Mouse (Mus musculus): Measurements from ENCODE around the gene Wwox. TPM values are rescaled to one million over a fixed set of nuclear protein-coding genes. Genes with fewer than 3 reads are reported as not detected.

The Wwox gene
- total RNA-seq, 4 experiments from 2014 or later, result 14.4 to 17.9 (median 16.4) TPM

GRCm38 (mm10) chr8:115208415-115209192, 769.1 kb downstream of the Wwox start:
- no peak for DNase-seq (ENCODE audit: low spot score in 2 of 2)

- DNase-seq (ENCODE audit: low spot score in 2 of 2), result no peak
Observed at GRCm38 (mm10) chr8:115210014-115210413, 770.6 kb downstream of the Wwox start.

GRCm38 (mm10) chr8:115213126-115213525, 773.7 kb downstream of the Wwox start:
- no peak for DNase-seq (ENCODE audit: low spot score in 2 of 2)

- DNase-seq (ENCODE audit: low spot score in 2 of 2), result no peak
Observed at GRCm38 (mm10) chr8:115214870-115215269, 775.4 kb downstream of the Wwox start.

GRCm38 (mm10) chr8:115216801-115217200, 777.3 kb downstream of the Wwox start:
- no peak for DNase-seq (ENCODE audit: low spot score in 2 of 2)

- DNase-seq (ENCODE audit: low spot score in 2 of 2), result no peak
Observed at GRCm38 (mm10) chr8:115222545-115222944, 783.1 kb downstream of the Wwox start.

- no peak for DNase-seq (ENCODE audit: low spot score in 2 of 2)
Observed at GRCm38 (mm10) chr8:115226781-115227583, 787.5 kb downstream of the Wwox start.

- no peak for DNase-seq (ENCODE audit: low spot score in 2 of 2)
Observed at GRCm38 (mm10) chr8:115228903-115229302, 789.4 kb downstream of the Wwox start.

- no peak for DNase-seq (ENCODE audit: low spot score in 2 of 2)
Observed at GRCm38 (mm10) chr8:115234068-115234467, 794.6 kb downstream of the Wwox start.

GRCm38 (mm10) chr8:115237596-115237995, 798.1 kb downstream of the Wwox start:
- DNase-seq (ENCODE audit: low spot score in 2 of 2), result no peak

GRCm38 (mm10) chr8:115243465-115244027, 804.1 kb downstream of the Wwox start:
- DNase-seq (ENCODE audit: low spot score in 2 of 2), result no peak

GRCm38 (mm10) chr8:115249688-115250366, 810.4 kb downstream of the Wwox start:
- DNase-seq (ENCODE audit: low spot score in 2 of 2), result no peak

- DNase-seq (ENCODE audit: low spot score in 2 of 2), result no peak
Observed at GRCm38 (mm10) chr8:115255550-115255949, 816.1 kb downstream of the Wwox start.

- no peak for DNase-seq (ENCODE audit: low spot score in 2 of 2)
Observed at GRCm38 (mm10) chr8:115257417-115257816, 818.0 kb downstream of the Wwox start.

GRCm38 (mm10) chr8:115259806-115260205, 820.4 kb downstream of the Wwox start:
- no peak for DNase-seq (ENCODE audit: low spot score in 2 of 2)

GRCm38 (mm10) chr8:115267196-115267595, 827.7 kb downstream of the Wwox start:
- no peak for DNase-seq (ENCODE audit: low spot score in 2 of 2)

GRCm38 (mm10) chr8:115269601-115270000, 830.1 kb downstream of the Wwox start:
- DNase-seq (ENCODE audit: low spot score in 2 of 2), result no peak

- DNase-seq (ENCODE audit: low spot score in 2 of 2), result no peak
Observed at GRCm38 (mm10) chr8:115273976-115274375, 834.5 kb downstream of the Wwox start.

- DNase-seq (ENCODE audit: low spot score in 2 of 2), result no peak
Observed at GRCm38 (mm10) chr8:115276281-115276680, 836.8 kb downstream of the Wwox start.

- no peak for DNase-seq (ENCODE audit: low spot score in 2 of 2)
Observed at GRCm38 (mm10) chr8:115278291-115278690, 838.8 kb downstream of the Wwox start.

- DNase-seq (ENCODE audit: low spot score in 2 of 2), result no peak
Observed at GRCm38 (mm10) chr8:115290224-115290623, 850.8 kb downstream of the Wwox start.

- no peak for DNase-seq (ENCODE audit: low spot score in 2 of 2)
Observed at GRCm38 (mm10) chr8:115296760-115297159, 857.3 kb downstream of the Wwox start.
